Mouse (Mus musculus): ENCODE measurements around the gene N4bp2.

DNA sequence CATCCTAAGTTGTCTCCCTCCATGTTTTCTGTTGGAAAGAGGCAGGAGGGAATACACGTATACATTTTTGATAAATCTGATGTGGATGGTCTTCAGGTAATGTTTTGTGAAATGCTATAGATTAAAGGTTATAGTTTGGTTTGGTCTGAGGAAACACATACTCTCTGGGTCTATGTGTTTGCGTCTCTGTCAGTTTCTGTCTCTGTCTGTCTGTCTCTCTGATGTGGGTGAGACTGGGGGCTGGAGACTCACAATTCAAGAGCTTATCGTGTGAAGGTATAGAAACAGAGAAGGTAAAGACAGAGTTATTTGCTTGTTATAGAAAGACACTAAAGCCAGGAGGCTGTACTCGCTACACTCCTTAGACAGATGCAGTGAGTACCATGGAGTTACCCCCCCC, 106.3 kb downstream of the N4bp2 start:
- no peak for TF ChIP-seq CTCF (IDR thresholded peaks at IDR 0.05; ENCODE audit: control insufficient read depth, insufficient read depth, insufficient read length)
- no peak for TF ChIP-seq MYOD1 (IDR thresholded peaks at IDR 0.05; ENCODE audit: control insufficient read depth, insufficient read length, low read depth)
- TF ChIP-seq CEBPB (IDR thresholded peaks at IDR 0.05; ENCODE audit: low read depth): no peak
- TF ChIP-seq USF1 (IDR thresholded peaks at IDR 0.05; ENCODE audit: low read depth): no peak

Measured in C2C12 (cell line).